Mouse (Mus musculus): ENCODE measurements at regions not wholly inside any gene's neighbourhood (a gene's known extent, or its start where the extent isn't known, plus 50 kb on each side); places are given as distances from the start of the nearest gene placed in this dataset.

GRCm38 (mm10) chr10:66597952-66598351 is 498.0 kb upstream of the Jmjd1c start:
- no peaks in the 10 kb centered on the region for H3K27me3 ChIP-seq (ENCODE audit: control insufficient read depth, insufficient read depth, low read length)
- no peaks in the 10 kb centered on the region for H3K4me1 ChIP-seq (ENCODE audit: control insufficient read depth, insufficient read depth, low read length)
- no peaks in the 10 kb centered on the region for H3K9me3 ChIP-seq (ENCODE audit: control insufficient read depth, low read length)
- no peak overlapping the region for H3K4me3 ChIP-seq (ENCODE audit: low read depth, low read length)
- DNase-seq (ENCODE audit: low spot score) (no peak), ATAC-seq (ENCODE audit: insufficient number of reproducible peaks, low FRiP score, low TSS enrichment, low read depth) (no peak)
- H3K9ac ChIP-seq (ENCODE audit: low read length): no peak overlapping the region
- 85% methylated on average over 4 of the region's 4 CpGs for WGBS
- H3K4me2 ChIP-seq (ENCODE audit: low read depth, severe bottlenecking): no peak overlapping the region
- no peaks in the 10 kb centered on the region for H3K36me3 ChIP-seq (ENCODE audit: control insufficient read depth, insufficient read depth, low read length)
- no peak overlapping the region for H3K27ac ChIP-seq (replicated peaks; ENCODE audit: low read depth, low read length)

- 61% methylated on average over 3 of the region's 3 CpGs for WGBS
- H3K9me3 ChIP-seq (ENCODE audit: control insufficient read depth, low read length): no peaks in the 10 kb centered on the region
- H3K9ac ChIP-seq (ENCODE audit: low read length): no peak overlapping the region
- H3K4me1 ChIP-seq (ENCODE audit: control insufficient read depth, insufficient read depth, low read length): no peaks in the 10 kb centered on the region
- no peaks in the 10 kb centered on the region for H3K27me3 ChIP-seq (ENCODE audit: control insufficient read depth, insufficient read depth, low read length)
- no peak overlapping the region for H3K4me3 ChIP-seq (ENCODE audit: low read depth, low read length)
- no peak overlapping the region for H3K4me2 ChIP-seq (ENCODE audit: low read depth, severe bottlenecking)
- DNase-seq (ENCODE audit: low spot score) (no peak), ATAC-seq (ENCODE audit: insufficient number of reproducible peaks, low FRiP score, low TSS enrichment, low read depth) (no peak)
- no peaks in the 10 kb centered on the region for H3K36me3 ChIP-seq (ENCODE audit: control insufficient read depth, insufficient read depth, low read length)
- no peak overlapping the region for H3K27ac ChIP-seq (replicated peaks; ENCODE audit: low read depth, low read length)
Measured at GRCm38 (mm10) chr10:66607141-66607540, 488.8 kb upstream of the Jmjd1c start.

GRCm38 (mm10) chr10:66616280-66616679 is 479.6 kb upstream of the Jmjd1c start:
- no peaks in the 10 kb centered on the region for H3K4me1 ChIP-seq (ENCODE audit: control insufficient read depth, insufficient read depth, low read length)
- no peak overlapping the region for H3K4me3 ChIP-seq (ENCODE audit: low read depth, low read length)
- H3K36me3 ChIP-seq (ENCODE audit: control insufficient read depth, insufficient read depth, low read length): no peaks in the 10 kb centered on the region
- no peak overlapping the region for H3K9ac ChIP-seq (ENCODE audit: low read length)
- ATAC-seq (ENCODE audit: insufficient number of reproducible peaks, low FRiP score, low TSS enrichment, low read depth) (no peak), DNase-seq (ENCODE audit: low spot score) (no peak)
- no peak overlapping the region for H3K4me2 ChIP-seq (ENCODE audit: low read depth, severe bottlenecking)
- no peak overlapping the region for H3K27ac ChIP-seq (replicated peaks; ENCODE audit: low read depth, low read length)
- 31% methylated on average over 3 of the region's 3 CpGs for WGBS
- H3K9me3 ChIP-seq (ENCODE audit: control insufficient read depth, low read length): no peaks in the 10 kb centered on the region
- H3K27me3 ChIP-seq (ENCODE audit: control insufficient read depth, insufficient read depth, low read length): no peaks in the 10 kb centered on the region

GRCm38 (mm10) chr10:66630996-66631395 is 464.9 kb upstream of the Jmjd1c start:
- no peak overlapping the region for H3K27ac ChIP-seq (replicated peaks; ENCODE audit: low read depth, low read length)
- WGBS: 72% methylated on average over 3 of the region's 3 CpGs
- no peaks in the 10 kb centered on the region; the same call in 1 of the 2 replicates for H3K9me3 ChIP-seq (ENCODE audit: control insufficient read depth, low read length)
- DNase-seq (ENCODE audit: low spot score) (no peak), ATAC-seq (ENCODE audit: insufficient number of reproducible peaks, low FRiP score, low TSS enrichment, low read depth) (no peak)
- H3K9ac ChIP-seq (ENCODE audit: low read length): no peak overlapping the region
- H3K4me2 ChIP-seq (ENCODE audit: low read depth, severe bottlenecking): no peak overlapping the region
- H3K36me3 ChIP-seq (ENCODE audit: control insufficient read depth, insufficient read depth, low read length): no peaks in the 10 kb centered on the region
- no peaks in the 10 kb centered on the region for H3K27me3 ChIP-seq (ENCODE audit: control insufficient read depth, insufficient read depth, low read length)
- H3K4me3 ChIP-seq (ENCODE audit: low read depth, low read length): no peak overlapping the region
- H3K4me1 ChIP-seq (ENCODE audit: control insufficient read depth, insufficient read depth, low read length): no peaks in the 10 kb centered on the region

GRCm38 (mm10) chr10:66640890-66641847 is 454.8 kb upstream of the Jmjd1c start:
- ATAC-seq (ENCODE audit: insufficient number of reproducible peaks, low FRiP score, low TSS enrichment, low read depth) (no peak), DNase-seq (ENCODE audit: low spot score) (no peak)
- Histone ChIP-seq H3K36me3 (ENCODE audit: control insufficient read depth, insufficient read depth, low read length) (no peaks in the 10 kb centered on the region), H3K9ac (ENCODE audit: low read length) (no peak overlapping the region), H3K27me3 (ENCODE audit: control insufficient read depth, insufficient read depth, low read length) (no peaks in the 10 kb centered on the region), H3K4me1 (ENCODE audit: control insufficient read depth, insufficient read depth, low read length) (no peaks in the 10 kb centered on the region), H3K4me3 (ENCODE audit: low read depth, low read length) (no peak overlapping the region), H3K9me3 (ENCODE audit: control insufficient read depth, low read length) (no peaks in the 10 kb centered on the region), H3K27ac (replicated peaks; ENCODE audit: low read depth, low read length) (no peak overlapping the region), H3K4me2 (ENCODE audit: low read depth, severe bottlenecking) (no peak overlapping the region)
- WGBS: 75% methylated on average over 24 of the region's 24 CpGs

- H3K4me2 ChIP-seq (ENCODE audit: low read depth, severe bottlenecking): no peak overlapping the region
- no peak overlapping the region for H3K9ac ChIP-seq (ENCODE audit: low read length)
- no peak overlapping the region for H3K27ac ChIP-seq (replicated peaks; ENCODE audit: low read depth, low read length)
- H3K27me3 ChIP-seq (ENCODE audit: control insufficient read depth, insufficient read depth, low read length): no peaks in the 10 kb centered on the region
- DNase-seq (ENCODE audit: low spot score) (no peak), ATAC-seq (ENCODE audit: insufficient number of reproducible peaks, low FRiP score, low TSS enrichment, low read depth) (no peak)
- H3K9me3 ChIP-seq (ENCODE audit: control insufficient read depth, low read length): no peaks in the 10 kb centered on the region
- H3K4me3 ChIP-seq (ENCODE audit: low read depth, low read length): no peak overlapping the region
- H3K4me1 ChIP-seq (ENCODE audit: control insufficient read depth, insufficient read depth, low read length): no peaks in the 10 kb centered on the region
- H3K36me3 ChIP-seq (ENCODE audit: control insufficient read depth, insufficient read depth, low read length): no peaks in the 10 kb centered on the region
- 93% methylated on average over 6 of the region's 6 CpGs for WGBS
Measured at GRCm38 (mm10) chr10:66641966-66642365, 454.0 kb upstream of the Jmjd1c start.

- H3K27ac ChIP-seq (replicated peaks; ENCODE audit: low read depth, low read length): no peak overlapping the region
- H3K4me2 ChIP-seq (ENCODE audit: low read depth, severe bottlenecking): no peak overlapping the region
- no peaks in the 10 kb centered on the region for H3K27me3 ChIP-seq (ENCODE audit: control insufficient read depth, insufficient read depth, low read length)
- 51% methylated on average over 5 of the region's 5 CpGs for WGBS
- no peak overlapping the region for H3K4me3 ChIP-seq (ENCODE audit: low read depth, low read length)
- H3K36me3 ChIP-seq (ENCODE audit: control insufficient read depth, insufficient read depth, low read length): no peaks in the 10 kb centered on the region
- H3K9me3 ChIP-seq (ENCODE audit: control insufficient read depth, low read length): no peaks in the 10 kb centered on the region
- no peak overlapping the region for H3K9ac ChIP-seq (ENCODE audit: low read length)
- no peak for ATAC-seq (ENCODE audit: insufficient number of reproducible peaks, low FRiP score, low TSS enrichment, low read depth)
- DNase-seq (ENCODE audit: low spot score): no peak
- H3K4me1 ChIP-seq (ENCODE audit: control insufficient read depth, insufficient read depth, low read length): no peaks in the 10 kb centered on the region
Measured at GRCm38 (mm10) chr10:66643160-66643559, 452.8 kb upstream of the Jmjd1c start.

- H3K4me2 ChIP-seq (ENCODE audit: low read depth, severe bottlenecking): no peak overlapping the region
- no peaks in the 10 kb centered on the region for H3K4me1 ChIP-seq (ENCODE audit: control insufficient read depth, insufficient read depth, low read length)
- H3K4me3 ChIP-seq (ENCODE audit: low read depth, low read length): no peak overlapping the region
- H3K36me3 ChIP-seq (ENCODE audit: control insufficient read depth, insufficient read depth, low read length): no peaks in the 10 kb centered on the region
- no peak overlapping the region for H3K27ac ChIP-seq (replicated peaks; ENCODE audit: low read depth, low read length)
- no peak overlapping the region for H3K9ac ChIP-seq (ENCODE audit: low read length)
- DNase-seq (ENCODE audit: low spot score): no peak
- no peak for ATAC-seq (ENCODE audit: insufficient number of reproducible peaks, low FRiP score, low TSS enrichment, low read depth)
- WGBS: 87% methylated on average over 5 of the region's 5 CpGs
- H3K9me3 ChIP-seq (ENCODE audit: control insufficient read depth, low read length): no peaks in the 10 kb centered on the region
- H3K27me3 ChIP-seq (ENCODE audit: control insufficient read depth, insufficient read depth, low read length): no peaks in the 10 kb centered on the region
Measured at GRCm38 (mm10) chr10:66657520-66657919, 438.4 kb upstream of the Jmjd1c start.
